9 mouse cellular contexts compared by ENCODE assay signal in genomic region chr7:143106062-143106461, GRCm38 (mm10). TPM values are rescaled to one million over a fixed set of nuclear protein-coding genes. Genes with fewer than 3 reads are reported as not detected.
A peak's percentile ranks its signal among the peaks of the same experiment; 100 is the strongest.
DNase-seq lines count a peak whose midpoint lies in the region; ATAC-seq and TF ChIP-seq lines count a peak whose summit lies in the region.
"Had no signal": no experiment of that assay in that cellular context is flagged by ENCODE, and none has a peak within 500 bp of the region (broad histone marks: within the 10 kb centered on the region; RNA-seq: fewer than 3 reads in every experiment).

TSS of gene Kcnq1 (plus strand) at chr7:143106362.

- TF ChIP-seq CTCF in E14TG2a.4 (conservative IDR thresholded peaks at IDR 0.05; ENCODE audit: low read length): no peak

- no peak within 1 kb of the TSS for H3K27ac ChIP-seq in brown adipose tissue, adult 24 weeks (replicated peaks; ENCODE audit: low read depth, low read length)
- no peak within 1 kb of the TSS for H3K27ac ChIP-seq in liver, embryonic 12.5 days

- H3K4me1 ChIP-seq in E14TG2a.4 (replicated peaks; ENCODE audit: low read depth, low read length): peaks cover 23% of the 10 kb centered on the region
- H3K4me1 ChIP-seq in brown adipose tissue, adult 24 weeks (ENCODE audit: control insufficient read depth, insufficient read depth, insufficient read length, low read length): peaks cover 17% of the 10 kb centered on the region
- peaks cover 13% of the 10 kb centered on the region for H3K4me1 ChIP-seq in liver, embryonic 12.5 days

- no peak within 1 kb of the TSS for H3K9ac ChIP-seq in liver, embryonic 12.5 days

- 57% methylated on average over 4 of the region's 4 CpGs for WGBS in liver, embryonic 12.5 days (ENCODE audit: insufficient replicate concordance)

- no peak for ATAC-seq in liver, embryonic 12.5 days

- H3K9me3 ChIP-seq in E14TG2a.4 (ENCODE audit: low read length): no peaks in the 10 kb centered on the region
- no peaks in the 10 kb centered on the region for H3K9me3 ChIP-seq in liver, embryonic 12.5 days (replicated peaks)

- H3K36me3 ChIP-seq in E14TG2a.4 (ENCODE audit: insufficient read depth, low read length): no peaks in the 10 kb centered on the region
- H3K36me3 ChIP-seq in liver, embryonic 12.5 days: no peaks in the 10 kb centered on the region

- DNase-seq in heart, postnatal 10 days: no peak
- no peak for DNase-seq in right cerebral cortex, postnatal 10 days (ENCODE audit: low spot score in 2 of 2)
- DNase-seq in spleen, postnatal 10 days (ENCODE audit: low spot score in 2 of 2): no peak
- DNase-seq in urinary bladder, postnatal 25 days (ENCODE audit: low spot score): no peak
- no peak for DNase-seq in gastrocnemius, postnatal 14 days
- DNase-seq: adrenal gland, adult 2 months had no signal

- peak within 1 kb of the TSS; percentile 83 for H3K4me3 ChIP-seq in E14TG2a.4 (replicated peaks; ENCODE audit: low read length)
- H3K4me3 ChIP-seq in brown adipose tissue, adult 24 weeks (ENCODE audit: insufficient read depth, low read depth, low read length): peak within 1 kb of the TSS; percentile 55
- peak within 1 kb of the TSS; percentile 44 for H3K4me3 ChIP-seq in liver, embryonic 12.5 days

- H3K4me2 ChIP-seq in liver, embryonic 12.5 days: peak within 1 kb of the TSS; percentile 65

- peaks cover 97% of the 10 kb centered on the region for H3K27me3 ChIP-seq in E14TG2a.4 (ENCODE audit: insufficient read depth, low read length)
- peaks cover 91% of the 10 kb centered on the region for H3K27me3 ChIP-seq in liver, embryonic 12.5 days (replicated peaks)

- intact Hi-C loops in heart, postnatal 10 days (cut with DNase I): no loop called here
- intact Hi-C loops in gastrocnemius, postnatal 14 days (cut with DNase I; ENCODE audit: low total_unique reads): no loop called here

RNA-seq across cellular contexts. Expression of gene Kcnq1, which starts in this region (rescaled TPM):
- polyA plus RNA-seq in brown adipose tissue, adult 24 weeks (2012; ENCODE audit: insufficient read depth, insufficient read length, missing spikeins): 0.36 and 1.0 TPM in 2 replicates
- total RNA-seq in heart, postnatal 10 days (2021): 10 to 100 TPM; 40.9 to 42.0 TPM
- polyA plus RNA-seq in liver, embryonic 12.5 days (2016; fragmentation: Nextera tagmentation; extraction: Ambion mirVana): 0.21 and 0.61 TPM in 2 replicates
- total RNA-seq in gastrocnemius, postnatal 14 days (2021): 1 to 10 TPM in 1 of 2 experiments, under 1 TPM in 1; 0.84 to 1.4 TPM

Comparison
In these comparisons a context has a peak if more than half of its experiments do, and no peak if none do; other contexts are left out.
1. RNA of gene Kcnq1 (total RNA-seq): 40.9 to 42.0 TPM in heart, postnatal 10 days; 0.84 to 1.4 TPM in gastrocnemius, postnatal 14 days; every median in the first group is over 10 times any median in the second.
2. Peak in every context shown above with its lines, with median percentiles within 50 percentile points of each other: H3K4me3 ChIP-seq.